In the genomic region with DNA sequence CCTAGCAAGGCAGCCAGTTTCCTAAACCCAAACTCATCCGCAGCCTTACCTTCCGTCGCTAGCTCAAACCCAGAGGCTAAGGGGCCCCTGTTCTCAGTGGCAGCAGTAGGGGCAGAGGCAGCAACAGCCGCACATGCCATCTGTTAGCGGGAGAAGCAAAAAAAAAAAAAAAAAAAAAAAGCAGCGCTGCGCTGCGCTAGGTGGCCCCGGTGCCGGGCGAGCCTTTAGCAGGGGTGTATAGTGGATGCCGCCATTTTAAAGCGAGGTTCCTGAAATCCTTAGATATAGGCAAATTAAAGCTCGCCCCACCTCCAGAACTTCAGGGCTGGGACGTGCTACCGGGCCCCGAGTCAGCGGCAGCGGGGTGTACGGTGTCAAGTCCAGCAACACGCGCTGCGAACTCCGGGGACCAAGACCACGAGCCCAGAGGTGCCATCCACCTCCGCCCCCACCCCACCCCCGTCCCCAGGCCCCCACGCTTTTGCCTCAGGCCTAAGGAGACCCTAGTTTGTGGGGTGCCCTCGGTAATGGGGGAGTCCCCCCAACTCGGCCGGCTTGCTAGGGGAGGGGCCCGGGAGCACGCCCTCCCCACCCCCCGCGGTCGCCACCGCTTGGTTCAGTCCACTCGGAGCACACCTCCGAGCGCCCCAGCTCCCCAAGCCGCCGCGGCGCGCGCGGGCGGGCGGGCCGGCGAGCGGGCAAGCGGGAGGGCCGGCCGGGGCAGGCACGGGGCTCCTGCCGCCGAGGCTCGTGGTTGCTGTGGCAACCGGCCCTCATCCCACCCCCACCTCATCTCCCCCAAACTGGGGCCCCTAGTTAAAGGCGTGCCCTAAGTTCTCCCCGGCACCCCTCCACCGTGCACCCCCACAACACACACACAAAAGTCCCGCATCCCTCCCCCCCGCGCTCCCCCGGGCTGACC, we compare ENCODE assay signal across 8 mouse cellular contexts. TPM values are rescaled to one million over a fixed set of nuclear protein-coding genes. Genes with fewer than 3 reads are reported as not detected.
DNase-seq lines count a peak whose midpoint lies in the region; ATAC-seq and TF ChIP-seq lines count a peak whose summit lies in the region.

No protein-coding gene starts in this region.

- no peak for TF ChIP-seq EP300 in heart, postnatal 0 days (IDR thresholded peaks at IDR 0.05; ENCODE audit: low read depth)

- no peaks in the 10 kb centered on the region for H3K36me3 ChIP-seq in embryonic facial prominence, embryonic 11.5 days (replicated peaks; ENCODE audit: control insufficient read depth, insufficient read depth, low read depth, low read length)
- H3K36me3 ChIP-seq in heart, postnatal 0 days (replicated peaks; ENCODE audit: control insufficient read depth, insufficient read depth, low read length) = no peaks in the 10 kb centered on the region
- no peaks in the 10 kb centered on the region for H3K36me3 ChIP-seq in midbrain, embryonic 10.5 days

- H3K27ac ChIP-seq in embryonic facial prominence, embryonic 11.5 days (replicated peaks; ENCODE audit: low read depth, low read length) = peak overlapping the region; percentile 72
- H3K27ac ChIP-seq in heart, postnatal 0 days (ENCODE audit: low read depth) = peak overlapping the region; percentile 53; the same call in 1 of the 2 replicates
- peak overlapping the region; percentile 82 for H3K27ac ChIP-seq in midbrain, embryonic 10.5 days (replicated peaks)

- peak overlapping the region; percentile 51 for H3K4me3 ChIP-seq in embryonic facial prominence, embryonic 11.5 days (ENCODE audit: low read depth, low read length)
- H3K4me3 ChIP-seq in heart, postnatal 0 days (ENCODE audit: low read depth, low read length) = peak overlapping the region; percentile 66
- H3K4me3 ChIP-seq in midbrain, embryonic 10.5 days = peak overlapping the region; percentile 62

- H3K9ac ChIP-seq in embryonic facial prominence, embryonic 11.5 days (replicated peaks; ENCODE audit: low read length) = peak overlapping the region; percentile 62
- peak overlapping the region; percentile 65 for H3K9ac ChIP-seq in heart, postnatal 0 days (replicated peaks; ENCODE audit: low read depth, low read length)

- H3K4me1 ChIP-seq in embryonic facial prominence, embryonic 11.5 days (ENCODE audit: control insufficient read depth, insufficient read depth, low read length) = no peaks in the 10 kb centered on the region
- H3K4me1 ChIP-seq in heart, postnatal 0 days (ENCODE audit: control insufficient read depth, insufficient read depth) = no peaks in the 10 kb centered on the region
- H3K4me1 ChIP-seq in midbrain, embryonic 10.5 days = no peaks in the 10 kb centered on the region

- peak overlapping the region; percentile 61 for H3K4me2 ChIP-seq in embryonic facial prominence, embryonic 11.5 days (ENCODE audit: low read depth, low read length)
- peak overlapping the region; percentile 84 for H3K4me2 ChIP-seq in heart, postnatal 0 days (ENCODE audit: low read depth, low read length)

- no peak for TF ChIP-seq CTCF in heart, postnatal 0 days (IDR thresholded peaks at IDR 0.05; ENCODE audit: low read depth)

- H3K27me3 ChIP-seq in embryonic facial prominence, embryonic 11.5 days (ENCODE audit: control insufficient read depth, insufficient read depth, low read length) = no peaks in the 10 kb centered on the region; the same call in 1 of the 2 replicates
- no peaks in the 10 kb centered on the region for H3K27me3 ChIP-seq in heart, postnatal 0 days (ENCODE audit: control insufficient read depth, insufficient read depth, low read length)
- H3K27me3 ChIP-seq in midbrain, embryonic 10.5 days (ENCODE audit: low read depth, poor library complexity, severe bottlenecking) = peaks cover 50% of the 10 kb centered on the region

- ATAC-seq in embryonic facial prominence, embryonic 11.5 days (replicated peaks; ENCODE audit: insufficient number of reproducible peaks, low FRiP score, low TSS enrichment, low read depth) = peak; percentile 83
- ATAC-seq in heart, postnatal 0 days (ENCODE audit: insufficient read depth, low read depth) = peak; percentile 79

- DNase-seq in CD4-positive helper T cell, adult 2 months (ENCODE audit: low read depth, low spot score) = peak; percentile 88
- peak; percentile 7 for DNase-seq in adrenal gland, adult 8-10 months
- DNase-seq in embryonic facial prominence, embryonic 11.5 days (ENCODE audit: low spot score) = peak; percentile 51
- DNase-seq in heart, postnatal 0 days (ENCODE audit: low spot score) = no peak
- peak; percentile 52 to 72 for DNase-seq in kidney, postnatal 4 days
- DNase-seq in midbrain, embryonic 10.5 days (ENCODE audit: low spot score) = peak; percentile 42
- peak; percentile 69 to 70 for DNase-seq in spleen, postnatal 14 days (ENCODE audit: low spot score in 2 of 2)
- DNase-seq in frontal cortex, postnatal 14 days (ENCODE audit: low spot score in 2 of 2) = no peak

- 12% methylated on average over 29 of the region's 67 CpGs for WGBS in embryonic facial prominence, embryonic 11.5 days
- 17% methylated on average over 58 of the region's 67 CpGs for WGBS in heart, postnatal 0 days
- 25% methylated on average over 66 of the region's 67 CpGs for WGBS in midbrain, embryonic 10.5 days

- H3K9me3 ChIP-seq in embryonic facial prominence, embryonic 11.5 days (replicated peaks; ENCODE audit: control insufficient read depth, low read length) = no peaks in the 10 kb centered on the region
- H3K9me3 ChIP-seq in heart, postnatal 0 days (replicated peaks; ENCODE audit: control insufficient read depth, low read length) = no peaks in the 10 kb centered on the region
- H3K9me3 ChIP-seq in midbrain, embryonic 10.5 days (replicated peaks) = 0 out of 2 replicates have a peak, but pooled peaks cover 4% of the 10 kb centered on the region

RNA-seq across cellular contexts. Expression of gene Mbnl3, which starts 1.4 kb away (rescaled TPM):
- total RNA-seq in adrenal gland, adult 8-10 months (2022) = 1 to 10 TPM; 3.4 to 5.8 (median 4.2) TPM
- polyA plus RNA-seq in embryonic facial prominence, embryonic 11.5 days (2014; fragmentation: Nextera tagmentation; extraction: Ambion mirVana) = 9.3 and 10.1 TPM in 2 replicates
- 6.0 and 11.5 TPM in 2 replicates for total RNA-seq in heart, postnatal 0 days (2014; rRNA removed; ENCODE audit: low replicate concordance)
- 2.4 and 2.9 TPM in 2 replicates for polyA plus RNA-seq in heart, postnatal 0 days (2015; fragmentation: Nextera tagmentation; extraction: Ambion mirVana)
- 3.6 and 4.0 TPM in 2 replicates for polyA plus RNA-seq in midbrain, embryonic 10.5 days (2016; fragmentation: Nextera tagmentation; extraction: Ambion mirVana)

Comparison
In these comparisons a context has a peak if more than half of its experiments do, and no peak if none do; other contexts are left out.
1. DNase-seq: peak in CD4-positive helper T cell, adult 2 months (single experiment), adrenal gland, adult 8-10 months (single experiment), embryonic facial prominence, embryonic 11.5 days (single experiment), kidney, postnatal 4 days (2 of 2), midbrain, embryonic 10.5 days (single experiment) and spleen, postnatal 14 days (2 of 2); none in heart, postnatal 0 days (single experiment) and frontal cortex, postnatal 14 days (0 of 2).
2. Peak in every context shown above with its lines, with median percentiles within 50 percentile points of each other: H3K27ac ChIP-seq and H3K4me3 ChIP-seq.